In the genomic region with DNA sequence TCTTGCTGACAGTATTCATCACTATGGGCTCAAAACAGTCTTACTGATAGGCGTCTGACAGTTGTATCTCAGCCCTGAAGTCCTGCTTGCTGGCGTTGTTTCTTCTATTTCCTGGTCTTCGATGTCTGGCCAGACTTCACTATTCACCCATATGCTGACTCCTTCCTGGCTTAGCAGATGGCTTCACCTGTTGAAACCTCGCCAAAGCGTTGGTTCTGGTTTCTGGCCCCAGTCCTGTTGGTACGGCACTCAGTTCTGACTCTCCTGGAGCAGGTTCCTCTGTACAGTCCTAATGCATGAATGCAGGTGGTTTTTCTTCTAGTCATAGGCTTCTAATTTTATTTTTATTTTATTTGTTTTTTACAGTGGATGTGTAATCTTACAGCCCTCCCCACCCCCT, we compare ENCODE assay signal across 17 mouse cellular contexts. TPM values are rescaled to one million over a fixed set of nuclear protein-coding genes. Genes with fewer than 3 reads are reported as not detected.
DNase-seq lines count a peak whose midpoint lies in the region; ATAC-seq lines count a peak whose summit lies in the region.
"Had no signal": no experiment of that assay in that cellular context is flagged by ENCODE, and none has a peak within 500 bp of the region (broad histone marks: within the 10 kb centered on the region; RNA-seq: fewer than 3 reads in every experiment).

No protein-coding gene starts in this region.

- no peak for DNase-seq in forebrain, embryonic 10.5 days (ENCODE audit: extremely low spot score, low spot score)
- DNase-seq in cerebellum, adult 11-12 months, result peak; percentile 96
- DNase-seq in cerebellum, adult 9-10 months, result peak; percentile 96
- DNase-seq in cerebellum, postnatal 25 days, result peak; percentile 90 to 91
- no peak for DNase-seq in right cerebral cortex, postnatal 10 days (ENCODE audit: low spot score in 2 of 2)
- DNase-seq in lung, postnatal 25 days (ENCODE audit: low spot score), result no peak
- DNase-seq: adrenal gland, postnatal 14 days; forebrain, postnatal 0 days; gastrocnemius, postnatal 14 days; kidney, adult 2 months had no signal

- WGBS in forebrain, embryonic 16.5 days, result 76% methylated on average over 6 of the region's 6 CpGs
- WGBS in forebrain, embryonic 10.5 days, result 92% methylated on average over 6 of the region's 6 CpGs

- H3K4me3 ChIP-seq in forebrain, embryonic 16.5 days (replicated peaks; ENCODE audit: low read length), result no peak overlapping the region
- no peak overlapping the region for H3K4me3 ChIP-seq in forebrain, embryonic 10.5 days
- H3K4me3 ChIP-seq: embryonic facial prominence, embryonic 10.5 days; heart, embryonic 12.5 days; hindbrain, embryonic 15.5 days; kidney, embryonic 15.5 days had no signal

- peak overlapping the region; percentile 23; the same call in 1 of the 2 replicates for H3K27ac ChIP-seq in forebrain, embryonic 16.5 days (ENCODE audit: low read length)
- no peak overlapping the region for H3K27ac ChIP-seq in forebrain, embryonic 10.5 days
- H3K27ac ChIP-seq: embryonic facial prominence, embryonic 10.5 days; hindbrain, embryonic 15.5 days; kidney, embryonic 15.5 days had no signal

- H3K9me3 ChIP-seq in forebrain, embryonic 16.5 days (ENCODE audit: control insufficient read depth, low read length), result no peaks in the 10 kb centered on the region
- no peaks in the 10 kb centered on the region for H3K9me3 ChIP-seq in forebrain, embryonic 10.5 days
- H3K9me3 ChIP-seq: embryonic facial prominence, embryonic 10.5 days; heart, embryonic 12.5 days; hindbrain, embryonic 15.5 days; kidney, embryonic 15.5 days had no signal

- H3K9ac ChIP-seq in forebrain, embryonic 16.5 days (replicated peaks; ENCODE audit: low read depth, low read length), result no peak overlapping the region
- H3K9ac ChIP-seq: forebrain, postnatal 0 days; heart, embryonic 12.5 days; hindbrain, embryonic 15.5 days; kidney, embryonic 15.5 days had no signal

- no peaks in the 10 kb centered on the region for H3K36me3 ChIP-seq in forebrain, embryonic 16.5 days (ENCODE audit: control insufficient read depth, insufficient read depth)
- H3K36me3 ChIP-seq in forebrain, embryonic 10.5 days (replicated peaks), result no peaks in the 10 kb centered on the region
- H3K36me3 ChIP-seq: embryonic facial prominence, embryonic 10.5 days; heart, embryonic 12.5 days; hindbrain, embryonic 15.5 days; kidney, embryonic 15.5 days had no signal

- H3K27me3 ChIP-seq in forebrain, embryonic 16.5 days (replicated peaks; ENCODE audit: control insufficient read depth, insufficient read depth, low read length), result no peaks in the 10 kb centered on the region
- no peaks in the 10 kb centered on the region; the same call in 1 of the 2 replicates for H3K27me3 ChIP-seq in forebrain, embryonic 10.5 days (ENCODE audit: poor library complexity, severe bottlenecking)
- H3K27me3 ChIP-seq: hindbrain, embryonic 15.5 days; kidney, embryonic 15.5 days had no signal

- H3K4me2 ChIP-seq in forebrain, embryonic 16.5 days (ENCODE audit: low read length), result no peak overlapping the region
- H3K4me2 ChIP-seq: heart, embryonic 12.5 days; hindbrain, embryonic 15.5 days; kidney, embryonic 15.5 days had no signal

- no peak for ATAC-seq in forebrain, embryonic 16.5 days
- ATAC-seq in megakaryocyte, adult 5-6 weeks (ENCODE audit: poor library complexity, severe bottlenecking), result no peak
- ATAC-seq: intestine, embryonic 16.5 days had no signal

- peaks cover 21% of the 10 kb centered on the region for H3K4me1 ChIP-seq in forebrain, embryonic 16.5 days (replicated peaks; ENCODE audit: control insufficient read depth, insufficient read depth, low read length)
- peaks cover 34% of the 10 kb centered on the region for H3K4me1 ChIP-seq in forebrain, embryonic 10.5 days

RNA-seq across cellular contexts. Expression of a gene that starts 38.1 kb away (rescaled TPM):
- polyA plus RNA-seq in forebrain, embryonic 16.5 days (2015; fragmentation: Nextera tagmentation; extraction: Ambion mirVana), result 1,972 and 2,055 TPM in 2 replicates
- 403 and 460 TPM in 2 replicates for polyA plus RNA-seq in forebrain, embryonic 10.5 days (2016; fragmentation: Nextera tagmentation; extraction: Ambion mirVana)
- 0.07 TPM in 2 replicates for total RNA-seq in megakaryocyte, adult 5-6 weeks (2015)
- total RNA-seq in megakaryocyte, adult 5-6 weeks (2017), result 0.11 TPM in 1 of 2 replicates, not detected in the other

Comparison
In these comparisons a context has a peak if more than half of its experiments do, and no peak if none do; other contexts are left out.
1. DNase-seq: peak in cerebellum, adult 11-12 months (single experiment), cerebellum, adult 9-10 months (single experiment) and cerebellum, postnatal 25 days (2 of 2); none in forebrain, embryonic 10.5 days (single experiment), right cerebral cortex, postnatal 10 days (0 of 2) and lung, postnatal 25 days (single experiment).